Mouse (Mus musculus): Measurements from ENCODE around the gene Rp9. TPM values are rescaled to one million over a fixed set of nuclear protein-coding genes. Genes with fewer than 3 reads are reported as not detected.
"Not testable (repeated sequence)": the region's sequence is repeated elsewhere in the genome, so short reads cannot be mapped to it uniquely, and the experiment has no call there.

Gene Rp9
- polyA plus RNA-seq, 1 experiment from 2014 or later, result 95.2 TPM

DNA sequence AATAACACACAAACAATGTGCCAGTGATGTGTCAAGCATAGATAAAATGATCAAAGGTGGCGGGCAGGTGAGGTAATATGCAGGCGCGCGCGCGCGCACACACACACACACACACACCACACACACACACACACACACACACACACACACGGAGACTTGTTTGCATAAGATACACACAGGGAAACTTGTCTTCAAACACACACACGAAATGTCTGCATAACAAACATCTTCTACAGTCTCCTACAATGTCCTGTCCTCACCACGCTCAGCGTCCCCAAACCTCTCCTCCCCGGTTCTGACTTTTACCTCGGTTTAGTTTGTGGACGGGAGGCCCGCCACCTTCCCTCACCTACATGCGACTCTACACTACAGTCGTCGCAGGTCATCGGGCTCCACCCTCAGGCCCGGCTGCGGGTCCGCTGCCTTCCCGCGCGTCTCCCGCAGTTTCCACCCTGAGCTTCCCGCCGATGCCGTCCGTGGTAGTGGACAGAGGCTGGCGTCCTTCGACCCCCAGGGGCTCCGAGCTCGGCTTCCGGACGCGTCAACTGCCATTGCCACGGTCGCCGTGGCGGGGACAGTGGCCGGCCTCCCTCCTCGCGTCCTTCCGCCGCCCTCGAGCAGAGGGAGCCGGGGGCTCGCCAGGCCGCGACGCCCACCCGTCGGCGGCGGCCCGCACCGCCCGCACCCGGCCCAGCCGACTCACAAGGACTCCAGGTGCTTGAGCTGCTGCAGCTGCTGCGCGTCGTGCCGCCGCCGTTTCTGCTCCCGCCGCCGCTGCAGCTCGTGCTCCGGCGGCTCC lies 2.0 kb downstream of the Rp9 start:
- under 1% methylated on average over 73 of the region's 73 CpGs for WGBS
- Histone ChIP-seq H3K27me3 (replicated peaks; ENCODE audit: control insufficient read depth, insufficient read depth, low read length) (no peaks in the 10 kb centered on the region), H3K9me3 (ENCODE audit: control insufficient read depth) (no peaks in the 10 kb centered on the region), H3K4me3 (ENCODE audit: low read depth, low read length) (peak overlapping the region; percentile 95), H3K27ac (ENCODE audit: low read depth, low read length) (peak overlapping the region; percentile 98), H3K4me1 (replicated peaks; ENCODE audit: control insufficient read depth, insufficient read depth, low read length) (no peaks in the 10 kb centered on the region), H3K4me2 (replicated peaks; ENCODE audit: low read depth) (peak overlapping the region; percentile 84), H3K9ac (ENCODE audit: low read depth, low read length) (peak overlapping the region; percentile 93), H3K36me3 (ENCODE audit: control insufficient read depth, insufficient read depth) (no peaks in the 10 kb centered on the region; the same call in 1 of the 2 replicates)
- peak; percentile 75 for ATAC-seq
- no peak for TF ChIP-seq CTCF (IDR thresholded peaks at IDR 0.05; ENCODE audit: low read depth)

- no peak overlapping the region for H3K9ac ChIP-seq (ENCODE audit: low read depth, low read length)
- H3K9me3 ChIP-seq (ENCODE audit: control insufficient read depth), result no peaks in the 10 kb centered on the region
- H3K4me1 ChIP-seq (replicated peaks; ENCODE audit: control insufficient read depth, insufficient read depth, low read length), result no peaks in the 10 kb centered on the region
- WGBS, result 98% methylated on average over 5 of the region's 5 CpGs
- H3K36me3 ChIP-seq (ENCODE audit: control insufficient read depth, insufficient read depth), result peaks cover 9% of the 10 kb centered on the region
- H3K4me3 ChIP-seq (ENCODE audit: low read depth, low read length), result no peak overlapping the region
- no peak overlapping the region for H3K4me2 ChIP-seq (replicated peaks; ENCODE audit: low read depth)
- ATAC-seq, result no peak
- no peak overlapping the region for H3K27ac ChIP-seq (ENCODE audit: low read depth, low read length)
- TF ChIP-seq CTCF (IDR thresholded peaks at IDR 0.05; ENCODE audit: low read depth), result no peak
- no peaks in the 10 kb centered on the region for H3K27me3 ChIP-seq (replicated peaks; ENCODE audit: control insufficient read depth, insufficient read depth, low read length)
Observed at GRCm38 (mm10) chr9:22466212-22466611, 3.3 kb downstream of the Rp9 start.

DNA sequence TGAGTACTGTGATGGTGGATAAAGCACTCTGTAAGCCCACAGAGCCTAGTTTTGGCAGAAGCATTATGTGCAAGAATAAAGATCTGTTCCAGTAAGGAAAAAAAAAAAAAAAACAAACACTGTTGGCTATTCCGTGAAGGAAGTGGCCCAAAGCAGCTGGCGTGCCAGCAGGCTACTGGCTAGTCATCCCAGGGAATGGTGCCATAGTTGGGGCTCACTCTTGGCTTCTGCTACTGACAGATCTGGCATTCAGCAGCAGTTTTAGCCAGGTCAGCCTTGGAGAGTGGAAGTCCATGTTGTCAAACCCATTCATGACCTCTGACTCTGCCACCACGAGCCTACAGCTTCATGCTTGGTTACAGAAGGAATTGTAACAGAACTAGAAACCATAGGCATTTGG lies 7.6 kb downstream of the Rp9 start:
- no peak overlapping the region for H3K4me2 ChIP-seq (replicated peaks; ENCODE audit: low read depth)

DNA sequence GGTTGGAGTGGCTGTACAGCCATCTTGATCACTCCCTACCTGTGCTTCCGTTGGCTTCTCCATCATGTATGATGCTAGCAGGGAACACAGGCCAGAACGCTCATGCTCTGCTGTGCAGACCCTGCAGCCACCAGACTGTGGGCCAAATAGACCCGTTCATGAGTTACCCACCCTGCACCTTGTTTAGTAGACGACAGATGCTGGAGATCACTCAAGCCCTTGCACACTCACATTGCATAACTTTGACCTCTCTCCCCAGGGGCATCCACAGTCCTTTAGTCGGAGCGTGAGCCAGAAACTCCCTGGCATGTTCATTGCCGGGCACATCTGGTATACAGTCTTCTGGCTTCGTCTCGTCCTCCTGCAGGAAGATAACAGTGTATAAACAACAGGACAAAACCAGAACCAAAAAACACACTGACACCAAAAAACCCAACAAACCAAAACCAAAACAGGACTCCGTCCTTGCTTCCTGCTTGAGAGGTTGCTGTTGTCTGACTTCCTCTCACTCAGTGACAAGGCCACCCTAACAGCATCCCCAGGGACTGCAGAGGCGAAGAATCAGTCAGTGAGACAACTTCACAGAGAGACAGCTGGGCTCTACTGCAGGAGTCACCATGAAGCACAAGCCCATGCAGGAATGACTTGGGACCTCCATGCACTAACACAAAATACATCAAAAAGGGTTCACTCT lies 12.3 kb downstream of the Rp9 start:
- Histone ChIP-seq H3K4me1 (replicated peaks; ENCODE audit: control insufficient read depth, insufficient read depth, low read length) (no peaks in the 10 kb centered on the region), H3K27me3 (replicated peaks; ENCODE audit: control insufficient read depth, insufficient read depth, low read length) (no peaks in the 10 kb centered on the region), H3K9ac (ENCODE audit: low read depth, low read length) (no peak overlapping the region), H3K4me2 (replicated peaks; ENCODE audit: low read depth) (no peak overlapping the region), H3K27ac (ENCODE audit: low read depth, low read length) (no peak overlapping the region), H3K36me3 (ENCODE audit: control insufficient read depth, insufficient read depth) (peaks cover 71% of the 10 kb centered on the region), H3K4me3 (ENCODE audit: low read depth, low read length) (no peak overlapping the region), H3K9me3 (ENCODE audit: control insufficient read depth) (no peaks in the 10 kb centered on the region)
- WGBS, result 81% methylated on average over 11 of the region's 11 CpGs
- ATAC-seq, result no peak
- no peak for TF ChIP-seq CTCF (IDR thresholded peaks at IDR 0.05; ENCODE audit: low read depth)

More for the DNA sequence above, 7.6 kb downstream of the Rp9 start:
- Histone ChIP-seq H3K9me3 (ENCODE audit: control insufficient read depth) (no peaks in the 10 kb centered on the region), H3K9ac (ENCODE audit: low read depth, low read length) (no peak overlapping the region), H3K27me3 (replicated peaks; ENCODE audit: control insufficient read depth, insufficient read depth, low read length) (no peaks in the 10 kb centered on the region), H3K36me3 (ENCODE audit: control insufficient read depth, insufficient read depth) (peaks cover 25% of the 10 kb centered on the region), H3K27ac (ENCODE audit: low read depth, low read length) (no peak overlapping the region), H3K4me1 (replicated peaks; ENCODE audit: control insufficient read depth, insufficient read depth, low read length) (no peaks in the 10 kb centered on the region), H3K4me3 (ENCODE audit: low read depth, low read length) (no peak overlapping the region)
- no peak for TF ChIP-seq CTCF (IDR thresholded peaks at IDR 0.05; ENCODE audit: low read depth)
- 92% methylated on average over 3 of the region's 3 CpGs for WGBS
- ATAC-seq, result no peak

DNA sequence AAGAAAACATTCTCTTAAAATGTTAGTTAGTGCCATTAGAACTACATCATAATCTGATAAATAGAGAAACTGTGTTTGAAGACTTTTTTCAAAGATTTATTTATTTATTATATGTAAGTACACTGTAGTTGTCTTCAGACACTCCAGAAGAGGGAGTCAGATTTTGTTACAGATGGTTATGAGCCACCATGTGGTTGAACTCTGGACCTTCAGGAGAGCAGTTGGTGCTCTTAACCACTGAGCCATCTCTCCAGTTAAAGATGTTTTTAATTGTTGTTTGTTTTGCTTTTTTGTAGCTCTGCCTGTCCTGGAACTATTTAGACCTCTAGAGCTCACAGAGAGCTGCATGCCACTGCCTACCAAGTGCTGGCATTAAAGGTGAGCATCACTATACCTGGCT lies 14.5 kb downstream of the Rp9 start:
- ATAC-seq, result no peak
- no peaks in the 10 kb centered on the region for H3K4me1 ChIP-seq (replicated peaks; ENCODE audit: control insufficient read depth, insufficient read depth, low read length)
- TF ChIP-seq CTCF (IDR thresholded peaks at IDR 0.05; ENCODE audit: low read depth), result 0 out of 2 replicates have a peak, but pooled peaks have one; percentile 19
- no peaks in the 10 kb centered on the region for H3K9me3 ChIP-seq (ENCODE audit: control insufficient read depth)
- no peaks in the 10 kb centered on the region for H3K27me3 ChIP-seq (replicated peaks; ENCODE audit: control insufficient read depth, insufficient read depth, low read length)
- no peak overlapping the region for H3K27ac ChIP-seq (ENCODE audit: low read depth, low read length)
- no peak overlapping the region for H3K4me3 ChIP-seq (ENCODE audit: low read depth, low read length)
- no peak overlapping the region for H3K9ac ChIP-seq (ENCODE audit: low read depth, low read length)
- peaks cover 77% of the 10 kb centered on the region for H3K36me3 ChIP-seq (ENCODE audit: control insufficient read depth, insufficient read depth)
- no peak overlapping the region for H3K4me2 ChIP-seq (replicated peaks; ENCODE audit: low read depth)

DNA sequence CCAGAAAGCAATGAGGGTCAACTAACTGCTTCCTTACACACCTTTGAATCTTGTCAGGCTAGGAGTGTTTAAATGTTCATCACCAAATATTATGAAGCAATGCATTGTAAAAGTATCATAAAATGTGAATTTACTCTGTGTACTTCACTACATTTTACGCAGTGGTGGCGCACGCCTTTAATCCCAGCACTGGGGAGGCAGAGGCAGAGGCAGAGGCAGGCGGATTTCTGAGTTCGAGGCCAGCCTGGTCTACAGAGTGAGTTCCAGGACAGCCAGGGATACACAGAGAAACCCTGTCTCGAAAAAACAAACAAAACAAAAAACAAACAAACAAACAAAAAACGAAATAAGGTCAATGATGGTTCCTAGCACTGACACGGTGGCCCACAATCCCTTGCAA lies 15.6 kb downstream of the Rp9 start, which contains the start of gene Gm17545:
Gm17545 (plus strand) TSS at position 301 of the 400 bp plus-strand sequence.
- not testable (repeated sequence) for H3K9me3 ChIP-seq (ENCODE audit: control insufficient read depth); H3K9ac ChIP-seq (ENCODE audit: low read depth, low read length); H3K4me1 ChIP-seq (replicated peaks; ENCODE audit: control insufficient read depth, insufficient read depth, low read length); H3K4me3 ChIP-seq (ENCODE audit: low read depth, low read length); H3K27ac ChIP-seq (ENCODE audit: low read depth, low read length); ATAC-seq; H3K4me2 ChIP-seq (replicated peaks; ENCODE audit: low read depth); H3K27me3 ChIP-seq (replicated peaks; ENCODE audit: control insufficient read depth, insufficient read depth, low read length)
- H3K36me3 ChIP-seq (ENCODE audit: control insufficient read depth, insufficient read depth), result peaks cover 87% of the 10 kb centered on the region
- 87% methylated on average over 8 of the region's 8 CpGs for WGBS

Measured in intestine, postnatal 0 days (tissue).